Mouse (Mus musculus): Measurements from ENCODE around the gene Tspan14.

- TF ChIP-seq CTCF (IDR thresholded peaks at IDR 0.05; ENCODE audit: low read depth) = no peak
- no peak for TF ChIP-seq EP300 (IDR thresholded peaks at IDR 0.05; ENCODE audit: low read depth)
Measured at GRCm38 (mm10) chr14:40942429-40942828, 24.2 kb downstream of the Tspan14 start.
